Mouse (Mus musculus): ENCODE results near the gene P2rx1.
A peak's percentile ranks its signal among the peaks of the same experiment; 100 is the strongest.

Gene P2rx1

GRCm38 (mm10) chr11:72998771-72999170 is at the start of gene P2rx1:
P2rx1 (plus strand) TSS chr11:72999103.
- DNase-seq (ENCODE audit: low read depth, low spot score) = no peak

- peak; percentile 76 for DNase-seq (ENCODE audit: low read depth, low spot score)
These were observed 47.5 kb upstream of the P2rx1 start for GRCm38 (mm10) chr11:72951137-72952000.

- DNase-seq (ENCODE audit: low read depth, low spot score) = no peak
These were observed 46.7 kb upstream of the P2rx1 start for GRCm38 (mm10) chr11:72952226-72952625.

DNA sequence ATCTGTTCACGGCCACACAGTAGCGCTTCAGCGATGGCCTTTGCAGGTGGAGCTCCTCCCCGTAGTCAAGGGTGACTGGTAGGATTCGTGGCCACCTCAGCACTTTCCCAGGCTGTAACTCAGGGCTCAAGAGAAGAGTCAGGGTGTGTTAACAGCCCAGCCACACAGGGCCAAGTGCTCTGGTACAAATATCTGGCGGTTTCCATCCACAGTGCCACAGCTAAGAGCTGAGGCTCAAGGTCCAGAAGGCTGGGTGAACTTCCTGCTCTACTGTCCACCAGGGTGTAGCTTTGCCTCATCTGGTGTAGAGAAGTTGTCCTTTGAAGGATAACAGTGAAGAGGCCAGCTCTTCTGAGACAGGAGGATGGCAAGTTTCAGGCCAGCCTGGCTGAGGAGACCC is 46.2 kb upstream of the P2rx1 start:
- no peak for DNase-seq (ENCODE audit: low read depth, low spot score)

GRCm38 (mm10) chr11:72953116-72953439 is 45.8 kb upstream of the P2rx1 start:
- peak; percentile 67 for DNase-seq (ENCODE audit: low read depth, low spot score)

DNA sequence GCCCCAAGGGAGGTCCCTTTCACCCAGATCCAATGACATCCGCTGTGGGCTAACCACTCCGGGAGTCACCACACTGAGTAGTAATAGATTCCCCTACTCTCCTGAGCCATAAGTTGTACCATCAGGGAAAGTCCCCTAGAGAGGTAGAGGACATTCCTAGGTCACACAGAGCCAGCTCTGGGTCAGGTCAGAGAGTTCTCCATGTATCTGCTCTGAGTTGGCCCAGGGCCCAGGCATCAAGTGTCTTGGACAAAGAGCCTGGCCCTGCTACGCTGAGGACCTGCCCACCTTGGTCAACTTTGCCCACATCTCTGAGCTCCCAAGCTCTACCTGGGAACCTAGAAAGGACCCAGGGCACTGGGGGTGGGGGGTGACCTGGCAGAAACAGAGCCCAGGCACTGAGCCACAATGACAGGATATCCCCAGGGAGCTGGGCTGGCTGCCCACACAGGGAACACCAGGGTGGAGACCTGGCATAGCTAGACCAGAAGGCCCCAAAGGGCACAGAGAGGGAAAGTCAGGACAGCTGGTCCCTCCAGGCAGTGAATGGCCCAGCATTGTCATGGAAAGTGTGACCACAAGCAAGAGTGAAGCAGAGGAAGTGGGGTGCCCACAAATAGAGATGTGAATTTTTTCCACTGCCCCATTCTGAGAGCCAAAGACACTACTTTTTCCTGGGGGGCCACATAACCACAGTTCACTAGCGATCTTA is 45.3 kb upstream of the P2rx1 start:
- DNase-seq (ENCODE audit: low read depth, low spot score) = no peak

- no peak for DNase-seq (ENCODE audit: low read depth, low spot score)
These were observed 44.7 kb upstream of the P2rx1 start for GRCm38 (mm10) chr11:72954216-72954615.

DNA sequence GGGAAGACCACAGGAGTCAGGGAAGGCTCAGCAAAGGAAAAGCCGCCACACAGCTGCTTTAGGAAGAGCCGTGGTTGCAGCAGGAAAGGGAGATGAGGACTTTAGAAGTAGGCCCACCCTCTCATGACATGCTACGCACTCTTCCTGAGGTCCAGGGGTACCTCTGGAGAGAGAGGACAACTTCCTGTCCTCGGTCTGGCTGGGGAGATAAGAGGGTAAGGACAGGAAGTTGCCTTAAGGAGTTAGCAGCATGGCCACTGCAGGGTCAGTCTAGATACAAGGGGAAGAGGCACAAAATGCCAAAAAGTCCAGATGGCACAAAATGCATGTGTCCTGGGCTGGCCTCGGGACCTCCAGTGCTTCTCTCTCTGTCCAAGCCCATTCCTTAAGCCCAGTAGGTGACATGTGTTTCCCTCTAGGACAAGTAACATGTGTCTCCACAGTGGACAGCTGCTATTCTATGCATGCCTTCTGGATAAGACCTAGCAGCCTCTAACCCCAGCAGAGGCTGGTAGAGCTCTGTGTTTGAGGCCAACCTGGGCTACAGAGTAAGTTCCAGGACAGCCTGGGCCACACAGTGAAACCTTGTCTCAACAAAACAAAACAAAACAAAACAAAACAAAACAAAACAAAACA is 43.4 kb upstream of the P2rx1 start:
- no peak for DNase-seq (ENCODE audit: low read depth, low spot score)

- no peak for DNase-seq (ENCODE audit: low read depth, low spot score)
These were observed 41.6 kb upstream of the P2rx1 start for GRCm38 (mm10) chr11:72957318-72957717.

DNA sequence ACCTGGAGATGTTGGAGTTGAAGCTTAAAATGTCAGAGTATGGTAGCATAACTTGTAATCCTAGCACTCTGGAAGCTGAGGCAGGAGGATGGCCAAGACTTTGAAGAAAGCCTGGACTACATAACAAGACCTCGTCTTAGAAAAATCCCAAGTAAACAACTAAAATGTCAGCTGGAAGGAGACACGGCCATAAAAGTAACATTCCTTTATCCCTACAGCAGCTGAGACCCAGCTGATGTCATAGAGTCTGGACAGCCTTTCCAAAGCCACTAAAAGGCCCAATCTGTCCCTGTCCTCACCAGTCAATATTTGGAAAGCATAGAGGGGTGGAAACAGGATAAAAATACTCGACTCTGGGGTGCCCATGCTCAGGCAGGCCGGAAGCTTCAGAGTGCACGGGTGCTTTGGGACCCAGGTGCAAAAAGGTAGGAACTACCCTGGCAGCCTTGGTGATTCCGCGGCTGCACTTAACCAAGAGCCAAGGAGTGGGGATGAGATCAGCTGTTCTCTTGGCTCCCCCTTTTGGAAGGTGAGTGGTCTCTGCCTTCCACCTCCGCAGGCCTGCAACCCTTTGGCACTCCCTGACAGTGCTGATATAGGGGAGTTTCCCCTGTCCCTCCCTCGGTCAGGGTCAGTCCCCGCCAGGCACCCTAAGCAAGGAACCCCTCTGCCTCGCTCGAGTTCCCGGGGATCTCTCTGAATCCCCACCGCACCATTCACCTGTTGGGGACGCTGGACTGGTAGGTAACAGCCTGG is 38.8 kb upstream of the P2rx1 start:
- DNase-seq (ENCODE audit: low read depth, low spot score) = no peak

- peak; percentile 48 for DNase-seq (ENCODE audit: low read depth, low spot score)
These were observed 38.2 kb upstream of the P2rx1 start for GRCm38 (mm10) chr11:72960723-72961071.

DNA sequence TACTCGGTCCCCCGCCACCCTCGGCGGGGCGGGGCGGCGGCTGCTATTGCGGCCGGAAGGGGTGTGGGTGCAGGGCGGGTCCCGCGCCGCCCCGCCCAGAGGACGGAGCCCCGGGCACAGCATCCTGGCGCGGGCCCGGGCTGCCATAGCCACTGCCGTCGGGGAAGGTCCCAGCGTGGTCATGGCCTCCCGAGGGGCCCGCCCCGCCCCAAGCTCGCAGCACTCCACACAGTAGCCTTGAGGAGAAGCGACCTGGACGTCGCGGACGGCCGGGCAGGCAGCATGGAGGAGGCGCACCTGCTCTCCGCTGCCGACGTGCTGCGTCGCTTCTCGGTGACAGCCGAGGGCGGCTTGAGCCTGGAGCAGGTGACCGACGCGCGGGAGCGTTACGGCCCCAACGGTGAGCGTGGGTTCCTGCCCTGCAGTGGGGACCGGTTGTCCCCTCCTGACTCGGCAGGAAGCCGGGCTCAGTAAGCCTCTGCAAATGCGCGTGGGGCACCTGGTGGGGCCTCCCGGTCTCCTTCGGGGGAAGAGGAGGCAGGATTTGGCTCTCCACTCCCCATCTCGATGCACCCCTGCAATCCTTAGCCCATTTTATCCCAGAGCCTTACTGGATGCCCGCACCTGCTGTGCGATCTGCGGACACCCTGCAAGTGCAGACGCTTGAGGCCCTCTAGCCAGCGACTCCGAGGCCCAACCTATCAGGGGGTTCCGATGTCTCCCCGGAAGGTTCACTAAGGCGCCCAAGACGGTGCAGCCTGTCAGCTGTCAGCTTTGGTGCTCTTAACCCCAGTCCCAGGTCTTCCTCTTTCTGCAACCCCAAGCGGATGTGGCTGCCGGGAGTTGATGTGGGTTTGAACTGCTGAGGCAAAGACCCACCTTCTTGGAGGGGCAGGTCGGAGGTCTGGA is 37.6 kb upstream of the P2rx1 start, which contains the start of gene Atp2a3:
Atp2a3 (plus strand) TSS at position 98 of the 909 bp plus-strand sequence.
- DNase-seq (ENCODE audit: low read depth, low spot score) = no peak

DNA sequence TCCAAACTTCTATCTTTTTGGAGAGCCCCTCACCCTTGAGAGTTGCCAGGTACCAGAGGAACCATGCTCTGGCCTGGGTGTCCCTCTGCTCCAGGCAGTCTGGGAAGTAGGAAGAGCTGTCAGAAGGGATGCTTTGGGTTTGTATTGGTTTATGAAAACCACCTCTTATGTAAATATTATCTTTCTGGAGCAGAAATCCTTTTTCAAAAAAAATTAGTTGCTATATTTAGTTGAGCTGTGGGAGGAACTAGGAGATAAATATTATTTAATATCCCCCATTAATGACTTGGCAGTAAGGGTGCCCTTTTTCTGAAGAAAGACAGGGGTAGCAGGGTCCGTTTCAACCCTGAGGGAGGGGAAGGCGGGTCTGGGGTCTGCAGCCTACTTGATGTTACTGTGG is 36.5 kb upstream of the P2rx1 start:
- no peak for DNase-seq (ENCODE audit: low read depth, low spot score)

DNA sequence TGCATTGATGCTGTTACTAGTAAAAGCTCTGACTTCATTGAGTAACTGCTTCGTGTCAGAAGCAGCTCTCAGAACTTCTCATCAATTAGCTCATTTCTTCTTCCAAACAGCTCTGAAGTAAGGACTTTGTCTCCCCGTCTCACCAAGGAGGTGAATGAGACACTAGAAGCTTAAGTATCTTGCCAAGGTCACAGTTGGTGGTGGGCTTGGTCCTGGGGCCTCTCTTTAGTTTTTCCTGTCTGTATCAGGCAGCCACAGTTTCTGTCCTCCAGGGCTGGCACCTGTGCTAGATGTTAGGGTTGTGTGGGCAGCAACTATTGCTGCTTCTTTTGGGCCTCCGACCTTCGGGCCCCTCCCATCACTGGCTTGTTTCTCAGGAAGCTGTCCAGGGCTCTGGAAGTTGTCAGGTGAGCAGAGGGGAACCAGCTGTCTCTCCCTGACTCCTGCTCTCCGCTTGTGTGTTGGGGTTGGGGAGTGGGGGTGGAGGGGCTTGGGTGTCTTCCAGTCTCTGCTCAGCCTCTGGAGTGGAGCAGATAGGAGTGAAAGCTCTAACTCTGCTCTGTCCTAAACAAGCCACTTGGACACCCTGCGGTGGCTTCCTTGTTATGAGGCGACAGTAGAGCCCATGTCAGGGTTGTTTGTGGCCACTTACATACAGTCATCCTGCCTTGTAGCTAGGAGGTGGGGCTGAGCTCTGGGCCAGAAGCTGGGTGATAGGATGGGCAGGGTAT is 35.7 kb upstream of the P2rx1 start:
- no peak for DNase-seq (ENCODE audit: low read depth, low spot score)

DNA sequence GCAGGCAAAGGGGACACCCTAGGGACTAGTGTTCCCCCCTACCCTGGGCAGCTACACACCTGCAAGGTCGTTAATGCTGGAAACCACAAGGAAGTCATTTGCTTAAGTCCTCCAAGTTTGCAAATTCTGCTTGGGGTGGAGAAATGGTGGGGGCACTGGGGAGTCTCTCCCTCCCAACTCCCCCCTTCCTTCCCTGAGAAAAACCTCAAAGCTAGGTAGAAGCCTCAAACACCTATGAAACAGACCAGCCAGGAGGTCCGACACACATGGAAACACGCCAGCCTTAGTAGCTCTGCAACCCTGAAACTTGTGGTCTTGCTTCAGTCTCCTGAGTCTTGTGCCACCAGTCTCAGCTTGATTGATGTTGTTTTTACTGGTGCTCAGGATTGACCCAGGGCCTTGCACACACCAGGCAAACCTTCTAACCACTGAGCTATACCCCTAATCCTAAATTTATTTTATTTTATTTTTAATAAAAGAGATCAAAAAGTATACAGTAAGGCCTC is 35.1 kb upstream of the P2rx1 start:
- DNase-seq (ENCODE audit: low read depth, low spot score) = no peak

GRCm38 (mm10) chr11:72974995-72975503 is 23.9 kb upstream of the P2rx1 start:
- DNase-seq (ENCODE audit: low read depth, low spot score) = no peak

GRCm38 (mm10) chr11:72982516-72982915 is 16.4 kb upstream of the P2rx1 start:
- DNase-seq (ENCODE audit: low read depth, low spot score) = no peak

GRCm38 (mm10) chr11:72983283-72983682 is 15.6 kb upstream of the P2rx1 start:
- peak; percentile 31 for DNase-seq (ENCODE audit: low read depth, low spot score)

- DNase-seq (ENCODE audit: low read depth, low spot score) = peak; percentile 21
These were observed 12.2 kb upstream of the P2rx1 start for GRCm38 (mm10) chr11:72986745-72987144.

DNA sequence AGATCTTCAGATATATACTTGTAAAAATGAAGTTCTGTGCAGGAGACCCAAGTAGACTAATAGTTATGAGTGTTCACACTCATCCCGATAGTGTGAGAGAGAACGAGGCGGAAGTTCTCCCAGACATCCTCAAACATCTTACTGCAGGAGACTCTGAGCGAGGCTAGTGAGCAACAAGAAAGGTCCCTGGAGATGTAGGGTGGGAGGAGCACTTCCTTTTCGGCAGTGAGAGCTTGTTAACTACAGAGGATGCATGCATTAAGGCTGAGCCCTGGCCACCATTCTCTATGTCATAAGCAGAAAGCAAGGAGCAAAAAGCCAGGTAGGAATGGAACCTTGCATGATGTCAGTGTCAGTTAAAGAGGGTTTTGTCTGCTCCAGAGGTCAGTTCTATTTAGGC is 11.7 kb upstream of the P2rx1 start:
- DNase-seq (ENCODE audit: low read depth, low spot score) = no peak
